Mouse (Mus musculus) liver, adult 2 months (tissue): ENCODE results near the gene Sh3bp4.

Experiments used
- CTCF ChIP-seq: fragments of 200-500 bp; IDR thresholded peaks from 2 replicates; pipeline ENCODE4 v1.5.1; 2011; ENCODE audit warnings: low read depth, low read length, control low read depth
- POLR2A ChIP-seq: fragments of 200-500 bp; IDR thresholded peaks from 2 replicates; pipeline ENCODE4 v1.6.1; 2011; ENCODE audit warnings: low read length, control low read depth; ENCODE audit not compliant: insufficient read depth; ENCODE audit errors: extremely low read depth

- TF ChIP-seq CTCF = no peak
- TF ChIP-seq POLR2A = no peak
Measured at GRCm38 (mm10) chr1:89103505-89103904, 33.3 kb downstream of the Sh3bp4 start.
